Mouse (Mus musculus): ENCODE results near the gene Gm42688. TPM values are rescaled to one million over a fixed set of nuclear protein-coding genes. Genes with fewer than 3 reads are reported as not detected.

Gm42688 gene
- polyA plus RNA-seq, 1 experiment from 2014 or later = 2.1 TPM

DNA sequence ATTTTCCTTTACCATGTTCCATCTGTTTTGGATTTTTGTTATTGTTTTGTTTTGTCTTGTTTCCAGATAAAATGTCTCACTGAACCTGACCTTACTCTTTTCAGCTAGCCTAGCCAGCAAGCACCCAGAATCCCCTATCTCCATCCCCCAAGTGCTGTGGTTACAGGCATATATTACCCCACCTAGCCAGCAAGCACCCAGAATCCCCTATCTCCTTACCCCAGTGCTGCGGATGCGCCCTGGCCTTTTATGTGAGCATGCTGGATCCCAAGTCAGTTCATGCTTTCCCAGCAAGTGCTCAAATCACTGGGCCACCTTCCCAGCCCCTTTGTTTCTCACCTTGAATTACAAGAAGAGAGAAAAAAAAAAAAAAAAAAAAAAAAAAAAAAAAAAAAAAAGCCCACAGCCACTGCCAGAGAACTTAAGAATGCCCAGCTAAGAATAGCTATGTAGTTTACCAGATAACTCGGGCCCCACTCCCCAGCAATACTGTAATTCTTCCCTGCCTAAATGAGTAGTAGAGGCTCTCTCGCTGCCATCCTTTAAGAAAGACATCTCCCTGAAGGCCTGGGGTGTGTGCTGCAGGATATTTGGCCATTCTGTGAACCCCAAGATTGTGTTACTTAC, 10.2 kb downstream of the Gm42688 start:
- ATAC-seq (ENCODE audit: insufficient read depth, low FRiP score, low TSS enrichment) = no peak
- peaks cover 19% of the 10 kb centered on the region for H3K4me1 ChIP-seq (ENCODE audit: control insufficient read depth, insufficient read depth, low read length)
- no peaks in the 10 kb centered on the region for H3K27me3 ChIP-seq (ENCODE audit: control insufficient read depth, insufficient read depth, low read length)
- H3K27ac ChIP-seq (ENCODE audit: low read depth, low read length) = no peak overlapping the region
- H3K36me3 ChIP-seq (ENCODE audit: control insufficient read depth, insufficient read depth, low read length) = peaks cover 2% of the 10 kb centered on the region; the same call in 1 of the 2 replicates
- no peak for DNase-seq (ENCODE audit: low spot score)
- H3K9me3 ChIP-seq (ENCODE audit: control insufficient read depth, low read length) = no peaks in the 10 kb centered on the region
- H3K4me3 ChIP-seq (ENCODE audit: low read depth, low read length) = no peak overlapping the region
- H3K9ac ChIP-seq (ENCODE audit: low read length) = no peak overlapping the region
- 91% methylated on average over 4 of the region's 4 CpGs for WGBS
- H3K4me2 ChIP-seq (ENCODE audit: low read depth) = no peak overlapping the region

GRCm38 (mm10) chr6:83115011-83115671, 13.7 kb downstream of the Gm42688 start, which contains the start of gene Mogs:
Mogs (plus strand) TSS chr6:83115496.
- DNase-seq (ENCODE audit: low spot score) (peak; percentile 93), ATAC-seq (ENCODE audit: insufficient read depth, low FRiP score, low TSS enrichment) (peak; percentile 80)
- peak within 1 kb of the TSS; percentile 83 for H3K27ac ChIP-seq (ENCODE audit: low read depth, low read length)
- H3K27me3 ChIP-seq (ENCODE audit: control insufficient read depth, insufficient read depth, low read length) = no peaks in the 10 kb centered on the region
- H3K9ac ChIP-seq (ENCODE audit: low read length) = peak within 1 kb of the TSS; percentile 91
- H3K9me3 ChIP-seq (ENCODE audit: control insufficient read depth, low read length) = no peaks in the 10 kb centered on the region
- H3K4me1 ChIP-seq (ENCODE audit: control insufficient read depth, insufficient read depth, low read length) = peaks cover 24% of the 10 kb centered on the region
- H3K36me3 ChIP-seq (ENCODE audit: control insufficient read depth, insufficient read depth, low read length) = peaks cover 9% of the 10 kb centered on the region
- peak within 1 kb of the TSS; percentile 97 for H3K4me2 ChIP-seq (ENCODE audit: low read depth)
- peak within 1 kb of the TSS; percentile 81 for H3K4me3 ChIP-seq (ENCODE audit: low read depth, low read length)
- 2% methylated on average over 48 of the region's 58 CpGs for WGBS

- H3K27ac ChIP-seq (ENCODE audit: low read depth, low read length) = peak overlapping the region; percentile 83
- peaks cover 24% of the 10 kb centered on the region for H3K4me1 ChIP-seq (ENCODE audit: control insufficient read depth, insufficient read depth, low read length)
- no peaks in the 10 kb centered on the region for H3K9me3 ChIP-seq (ENCODE audit: control insufficient read depth, low read length)
- peak overlapping the region; percentile 81 for H3K4me3 ChIP-seq (ENCODE audit: low read depth, low read length)
- ATAC-seq (ENCODE audit: insufficient read depth, low FRiP score, low TSS enrichment) (peak; percentile 2; the same call in 1 of the 2 replicates), DNase-seq (ENCODE audit: low spot score) (no peak)
- peak overlapping the region; percentile 91 for H3K9ac ChIP-seq (ENCODE audit: low read length)
- H3K27me3 ChIP-seq (ENCODE audit: control insufficient read depth, insufficient read depth, low read length) = no peaks in the 10 kb centered on the region
- peak overlapping the region; percentile 97 for H3K4me2 ChIP-seq (ENCODE audit: low read depth)
- WGBS = 2% methylated on average over 43 of the region's 48 CpGs
- H3K36me3 ChIP-seq (ENCODE audit: control insufficient read depth, insufficient read depth, low read length) = peaks cover 9% of the 10 kb centered on the region
Observed at GRCm38 (mm10) chr6:83115682-83116372, 14.4 kb downstream of the Gm42688 start.

DNA sequence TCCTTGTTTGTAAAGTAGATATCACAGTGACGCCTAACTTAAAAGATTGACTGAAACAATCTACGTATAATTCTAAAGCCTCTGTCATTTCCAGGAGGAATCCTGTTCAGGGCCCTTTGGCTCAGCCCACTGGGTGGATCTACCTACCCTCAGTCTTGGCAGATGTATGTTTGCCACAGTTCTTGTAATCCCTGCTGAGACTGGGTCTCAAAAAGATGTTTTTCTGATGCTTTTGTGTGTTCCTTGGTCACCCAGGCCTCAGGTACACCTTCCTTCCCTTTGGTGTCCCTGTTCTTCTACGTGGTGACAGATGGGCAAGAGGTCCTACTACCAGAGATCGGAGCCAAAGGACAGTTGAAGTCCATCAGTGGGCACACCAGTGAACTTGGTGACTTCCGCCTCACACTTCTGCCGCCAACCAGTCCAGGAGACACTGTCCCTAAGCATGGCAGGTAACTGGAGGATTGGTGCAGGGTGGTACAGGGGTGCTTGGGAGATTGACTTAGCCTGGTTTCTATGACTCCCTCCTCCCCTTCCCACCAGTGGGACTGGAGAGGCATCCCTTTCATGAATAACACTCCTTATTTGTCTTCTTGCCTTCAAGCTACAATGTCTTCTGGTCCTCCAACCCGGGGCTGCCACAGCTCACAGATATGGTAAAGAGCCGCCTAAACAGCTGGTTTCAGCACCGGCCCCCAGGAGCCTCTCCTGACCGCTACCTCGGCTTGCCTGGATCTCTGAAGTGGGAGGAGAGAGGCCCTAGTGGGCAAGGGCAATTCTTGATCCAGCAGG, 15.2 kb downstream of the Gm42688 start:
- peaks cover 9% of the 10 kb centered on the region for H3K36me3 ChIP-seq (ENCODE audit: control insufficient read depth, insufficient read depth, low read length)
- H3K27me3 ChIP-seq (ENCODE audit: control insufficient read depth, insufficient read depth, low read length) = no peaks in the 10 kb centered on the region
- DNase-seq (ENCODE audit: low spot score) (no peak), ATAC-seq (ENCODE audit: insufficient read depth, low FRiP score, low TSS enrichment) (no peak)
- H3K4me1 ChIP-seq (ENCODE audit: control insufficient read depth, insufficient read depth, low read length) = peaks cover 24% of the 10 kb centered on the region
- peak overlapping the region; percentile 81 for H3K4me3 ChIP-seq (ENCODE audit: low read depth, low read length)
- peak overlapping the region; percentile 91 for H3K9ac ChIP-seq (ENCODE audit: low read length)
- no peaks in the 10 kb centered on the region for H3K9me3 ChIP-seq (ENCODE audit: control insufficient read depth, low read length)
- peak overlapping the region; percentile 97 for H3K4me2 ChIP-seq (ENCODE audit: low read depth)
- H3K27ac ChIP-seq (ENCODE audit: low read depth, low read length) = 0 out of 2 replicates have a peak overlapping the region, but pooled peaks have one; percentile 20
- WGBS = 84% methylated on average over 11 of the region's 11 CpGs

DNA sequence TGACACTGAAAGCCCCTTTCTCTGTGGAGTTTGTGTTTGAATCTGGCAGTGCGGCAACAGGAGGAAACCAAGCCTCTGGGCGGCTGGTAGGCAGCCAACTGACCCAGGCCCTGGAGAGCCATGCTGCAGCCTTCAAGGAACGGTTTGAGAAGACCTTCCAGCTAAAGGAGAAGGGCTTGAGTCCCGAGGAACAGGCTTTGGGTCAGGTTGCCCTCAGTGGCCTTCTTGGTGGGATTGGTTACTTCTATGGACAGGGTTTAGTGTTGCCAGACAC, 15.7 kb downstream of the Gm42688 start:
- H3K27ac ChIP-seq (ENCODE audit: low read depth, low read length) = 0 out of 2 replicates have a peak overlapping the region, but pooled peaks have one; percentile 20
- DNase-seq (ENCODE audit: low spot score) (no peak), ATAC-seq (ENCODE audit: insufficient read depth, low FRiP score, low TSS enrichment) (no peak)
- H3K9me3 ChIP-seq (ENCODE audit: control insufficient read depth, low read length) = no peaks in the 10 kb centered on the region
- 94% methylated on average over 4 of the region's 4 CpGs for WGBS
- peak overlapping the region; percentile 8; the same call in 1 of the 2 replicates for H3K4me3 ChIP-seq (ENCODE audit: low read depth, low read length)
- no peaks in the 10 kb centered on the region for H3K27me3 ChIP-seq (ENCODE audit: control insufficient read depth, insufficient read depth, low read length)
- peaks cover 24% of the 10 kb centered on the region for H3K4me1 ChIP-seq (ENCODE audit: control insufficient read depth, insufficient read depth, low read length)
- H3K36me3 ChIP-seq (ENCODE audit: control insufficient read depth, insufficient read depth, low read length) = peaks cover 9% of the 10 kb centered on the region
- H3K9ac ChIP-seq (ENCODE audit: low read length) = no peak overlapping the region; the same call in 1 of the 2 replicates
- no peak overlapping the region for H3K4me2 ChIP-seq (ENCODE audit: low read depth)

- 94% methylated on average over 13 of the region's 13 CpGs for WGBS
- ATAC-seq (ENCODE audit: insufficient read depth, low FRiP score, low TSS enrichment) (no peak), DNase-seq (ENCODE audit: low spot score) (no peak)
- Histone ChIP-seq H3K27me3 (ENCODE audit: control insufficient read depth, insufficient read depth, low read length) (no peaks in the 10 kb centered on the region), H3K4me1 (ENCODE audit: control insufficient read depth, insufficient read depth, low read length) (peaks cover 25% of the 10 kb centered on the region), H3K9ac (ENCODE audit: low read length) (no peak overlapping the region; the same call in 1 of the 2 replicates), H3K36me3 (ENCODE audit: control insufficient read depth, insufficient read depth, low read length) (peaks cover 9% of the 10 kb centered on the region), H3K4me2 (ENCODE audit: low read depth) (no peak overlapping the region), H3K4me3 (ENCODE audit: low read depth, low read length) (no peak overlapping the region), H3K27ac (ENCODE audit: low read depth, low read length) (no peak overlapping the region), H3K9me3 (ENCODE audit: control insufficient read depth, low read length) (no peaks in the 10 kb centered on the region)
Observed at GRCm38 (mm10) chr6:83117616-83118015, 16.2 kb downstream of the Gm42688 start.

DNA sequence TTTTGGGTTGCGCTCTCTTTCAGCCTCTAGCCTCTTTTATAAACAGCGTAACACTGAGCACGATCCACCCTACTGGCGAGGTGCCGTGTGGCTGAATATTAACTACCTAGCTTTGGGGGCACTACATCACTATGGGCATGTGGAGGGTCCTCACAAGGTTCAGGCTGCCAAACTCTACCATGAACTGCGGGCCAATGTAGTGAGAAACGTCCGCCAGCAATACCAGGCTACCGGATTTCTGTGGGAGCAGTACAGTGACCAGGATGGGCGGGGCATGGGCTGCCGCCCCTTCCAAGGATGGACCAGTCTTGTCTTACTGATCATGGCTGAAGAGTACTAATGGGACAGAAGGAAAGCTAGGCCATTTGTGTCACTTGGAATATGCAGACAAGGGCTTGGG, 17.0 kb downstream of the Gm42688 start:
- H3K9ac ChIP-seq (ENCODE audit: low read length) = no peak overlapping the region
- H3K36me3 ChIP-seq (ENCODE audit: control insufficient read depth, insufficient read depth, low read length) = peaks cover 9% of the 10 kb centered on the region
- WGBS = 88% methylated on average over 11 of the region's 11 CpGs
- DNase-seq (ENCODE audit: low spot score) = no peak
- no peaks in the 10 kb centered on the region for H3K27me3 ChIP-seq (ENCODE audit: control insufficient read depth, insufficient read depth, low read length)
- no peak overlapping the region for H3K27ac ChIP-seq (ENCODE audit: low read depth, low read length)
- H3K9me3 ChIP-seq (ENCODE audit: control insufficient read depth, low read length) = no peaks in the 10 kb centered on the region
- H3K4me2 ChIP-seq (ENCODE audit: low read depth) = no peak overlapping the region
- peaks cover 30% of the 10 kb centered on the region for H3K4me1 ChIP-seq (ENCODE audit: control insufficient read depth, insufficient read depth, low read length)
- no peak for ATAC-seq (ENCODE audit: insufficient read depth, low FRiP score, low TSS enrichment)
- no peak overlapping the region for H3K4me3 ChIP-seq (ENCODE audit: low read depth, low read length)
